Mouse (Mus musculus): Measurements from ENCODE around the gene Rab13.
"Not testable (repeated sequence)": the region's sequence is repeated elsewhere in the genome, so short reads cannot be mapped to it uniquely, and the experiment has no call there.

The Rab13 gene

GRCm38 (mm10) chr3:90231075-90231474 lies 17.6 kb downstream of the Rab13 start:
- DNase-seq, result no peak

GRCm38 (mm10) chr3:90231507-90232333 lies 18.2 kb downstream of the Rab13 start, which contains the start of gene Jtb:
Gene Jtb, plus strand, starts transcription at chr3:90231597.
- peak; percentile 93 to 96 for DNase-seq

DNA sequence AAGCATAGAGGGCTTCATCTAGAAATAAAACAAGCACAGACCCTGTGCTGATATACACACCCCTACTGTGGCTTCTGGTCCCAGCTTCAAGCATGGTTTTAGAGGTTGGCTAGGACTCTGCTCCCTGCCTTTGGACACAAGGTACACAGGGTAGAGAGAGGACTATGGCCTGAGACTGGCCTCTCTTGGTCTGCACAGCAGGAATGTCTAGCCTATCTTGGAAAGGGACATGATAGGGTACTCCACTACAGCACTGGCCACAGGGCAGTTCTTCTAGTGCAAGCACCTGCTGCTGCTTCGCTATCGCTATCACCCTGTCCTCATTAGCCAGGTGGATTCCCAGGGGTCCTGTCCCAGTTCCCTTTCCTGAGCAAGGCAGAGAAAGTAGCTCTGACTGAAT lies 27.8 kb downstream of the Rab13 start:
- no peak for DNase-seq

- DNase-seq, result no peak
Measured at GRCm38 (mm10) chr3:90241669-90242358, 28.3 kb downstream of the Rab13 start.

GRCm38 (mm10) chr3:90242984-90243775 lies 29.7 kb downstream of the Rab13 start, which contains the start of gene Creb3l4:
Gene Creb3l4, minus strand, starts transcription at chr3:90243512.
- DNase-seq, result peak; percentile 57 to 69

- DNase-seq, result no peak
Measured at GRCm38 (mm10) chr3:90245406-90245805, 31.9 kb downstream of the Rab13 start.

- DNase-seq, result no peak
Measured at GRCm38 (mm10) chr3:90247630-90247959, 34.1 kb downstream of the Rab13 start.

DNA sequence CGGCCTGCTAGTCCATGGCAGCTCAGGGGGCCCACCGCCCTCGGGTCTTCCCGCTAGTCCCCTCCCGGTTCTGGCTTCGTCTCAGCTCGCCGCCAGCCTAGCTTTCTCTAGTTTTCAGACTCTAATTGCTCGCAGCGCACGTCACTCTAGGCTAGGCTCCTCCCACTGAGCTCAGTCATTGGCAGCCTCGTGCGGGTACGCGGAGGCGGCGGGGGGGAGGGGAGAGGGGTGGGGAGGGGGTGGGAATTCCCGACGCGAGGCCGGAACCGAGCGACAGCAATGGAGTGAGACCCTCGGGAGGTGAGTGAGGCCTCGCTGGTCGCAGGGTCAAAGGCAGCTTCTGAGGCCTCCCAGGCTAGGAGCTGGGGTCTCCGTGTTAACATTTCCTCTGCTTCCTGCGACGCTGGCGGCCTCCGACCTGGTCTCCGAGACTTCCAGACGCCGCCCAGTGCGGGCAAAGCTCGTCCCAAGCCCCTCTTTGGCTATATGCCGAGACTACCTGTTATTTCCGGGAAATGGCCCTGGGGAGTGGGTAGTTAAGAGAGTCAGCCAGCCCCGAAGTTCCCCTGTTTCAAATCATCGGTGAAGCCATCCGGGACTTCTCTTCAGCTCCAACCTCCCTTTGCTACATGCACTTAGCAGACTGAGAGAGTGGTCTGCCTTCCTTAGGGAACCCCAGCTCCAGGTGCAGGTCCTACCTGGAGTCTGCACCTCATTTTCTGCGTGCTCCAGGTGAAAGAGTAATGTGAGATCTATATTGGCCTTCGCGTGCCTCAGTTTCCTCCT lies 34.7 kb downstream of the Rab13 start, which contains the start of gene Slc39a1:
Gene Slc39a1, plus strand, starts transcription at position 213 of the 786 bp plus-strand sequence.
- peak; percentile 94 to 96 for DNase-seq

DNA sequence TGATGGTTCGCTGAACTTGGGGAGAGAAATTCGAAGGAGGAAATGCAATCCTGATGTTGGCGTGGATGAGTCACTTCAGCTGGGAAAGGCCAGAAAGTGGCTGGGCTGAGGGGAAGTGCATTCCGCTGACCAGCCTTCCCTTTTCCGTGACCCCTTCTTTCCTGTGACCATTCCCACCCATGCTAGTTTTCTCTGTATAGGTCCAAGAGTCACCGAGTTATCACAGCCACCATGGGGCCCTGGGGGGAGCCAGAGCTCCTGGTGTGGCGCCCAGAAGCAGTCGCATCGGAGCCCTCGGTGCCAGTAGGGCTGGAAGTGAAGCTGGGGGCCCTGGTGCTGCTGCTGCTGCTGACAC lies 35.2 kb downstream of the Rab13 start:
- peak; percentile 55 to 62 for DNase-seq

DNA sequence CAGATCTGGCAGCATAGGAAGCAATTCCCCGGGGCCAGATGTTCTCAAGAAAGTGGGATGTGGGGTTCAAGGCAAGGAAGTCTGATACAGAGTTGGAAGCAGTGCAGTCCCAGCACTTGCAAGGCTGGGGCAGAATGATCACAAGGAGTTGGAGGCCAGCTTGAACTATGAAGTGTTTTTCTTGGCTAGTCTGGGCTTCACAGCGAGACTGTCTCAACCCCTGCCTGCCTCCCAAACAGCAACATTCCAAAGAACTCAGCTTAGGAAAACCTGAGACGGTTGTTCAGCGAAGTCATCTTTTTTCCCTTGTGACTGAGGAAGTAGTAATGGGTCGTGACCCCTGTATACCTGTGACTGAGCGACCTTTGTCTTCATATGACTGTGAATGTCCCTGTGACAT lies 37.3 kb downstream of the Rab13 start:
- DNase-seq, result no peak

DNA sequence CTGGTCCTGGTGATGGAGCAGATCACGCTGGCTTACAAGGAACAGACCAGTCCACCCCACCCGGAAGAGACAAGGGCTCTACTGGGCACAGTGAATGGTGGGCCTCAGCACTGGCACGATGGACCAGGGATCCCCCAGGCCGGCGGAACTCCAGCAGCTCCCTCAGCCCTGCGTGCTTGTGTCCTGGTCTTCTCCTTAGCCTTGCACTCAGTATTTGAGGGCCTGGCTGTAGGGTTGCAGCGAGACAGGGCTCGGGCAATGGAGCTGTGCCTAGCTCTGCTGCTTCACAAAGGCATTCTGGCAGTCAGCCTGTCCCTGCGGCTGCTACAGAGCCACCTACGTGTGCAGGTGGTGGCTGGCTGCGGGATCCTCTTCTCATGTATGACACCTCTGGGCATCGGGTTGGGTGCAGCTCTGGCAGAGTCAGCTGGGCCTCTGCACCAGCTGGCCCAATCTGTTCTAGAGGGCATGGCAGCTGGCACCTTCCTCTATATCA lies 38.3 kb downstream of the Rab13 start:
- not testable (repeated sequence) for DNase-seq

- not testable (repeated sequence) for DNase-seq
Measured at GRCm38 (mm10) chr3:90252659-90253058, 39.2 kb downstream of the Rab13 start.

GRCm38 (mm10) chr3:90253174-90253573 lies 39.7 kb downstream of the Rab13 start:
- not testable (repeated sequence) for DNase-seq

DNA sequence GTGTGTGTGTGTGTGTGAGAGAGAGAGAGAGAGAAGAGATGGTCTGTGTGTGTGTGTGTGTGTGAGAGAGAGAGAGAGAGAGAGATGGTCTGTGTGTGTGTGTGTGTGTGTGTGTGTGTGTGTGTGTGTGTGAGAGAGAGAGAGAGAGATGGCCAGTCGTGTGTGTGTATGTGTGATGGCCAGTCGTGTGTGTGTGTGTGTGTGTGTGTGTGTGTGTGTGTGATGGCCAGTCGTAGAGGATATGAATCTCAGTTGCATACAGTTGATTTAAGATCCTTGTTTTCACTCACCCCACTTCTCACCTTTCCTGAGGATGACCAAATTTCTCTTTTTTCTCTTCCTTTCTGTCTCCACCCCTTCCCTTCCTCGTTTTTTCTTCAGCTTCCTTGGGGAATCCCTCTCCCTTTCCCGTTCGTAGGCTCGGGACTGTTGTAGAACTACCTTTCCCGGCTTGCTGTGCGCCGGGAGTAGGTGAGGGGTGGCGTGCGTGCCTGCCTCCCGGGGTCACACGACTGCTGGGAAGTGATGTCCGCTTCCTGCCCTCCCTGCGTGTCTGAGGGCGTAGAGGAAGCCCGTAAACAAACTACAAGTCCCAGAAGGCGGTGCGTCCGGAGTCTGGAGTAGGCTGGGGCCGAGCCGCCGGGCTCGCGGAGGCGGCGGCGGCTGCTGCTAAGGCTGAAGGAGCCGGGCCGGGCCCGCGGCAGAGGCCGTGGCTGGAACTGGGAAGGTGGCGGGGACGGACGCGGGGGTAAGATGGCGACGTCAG lies 40.3 kb downstream of the Rab13 start, which contains the start of gene Crtc2:
Gene Crtc2, plus strand, starts transcription at position 511 of the 766 bp plus-strand sequence.
- peak; percentile 96 to 98 for DNase-seq

DNA sequence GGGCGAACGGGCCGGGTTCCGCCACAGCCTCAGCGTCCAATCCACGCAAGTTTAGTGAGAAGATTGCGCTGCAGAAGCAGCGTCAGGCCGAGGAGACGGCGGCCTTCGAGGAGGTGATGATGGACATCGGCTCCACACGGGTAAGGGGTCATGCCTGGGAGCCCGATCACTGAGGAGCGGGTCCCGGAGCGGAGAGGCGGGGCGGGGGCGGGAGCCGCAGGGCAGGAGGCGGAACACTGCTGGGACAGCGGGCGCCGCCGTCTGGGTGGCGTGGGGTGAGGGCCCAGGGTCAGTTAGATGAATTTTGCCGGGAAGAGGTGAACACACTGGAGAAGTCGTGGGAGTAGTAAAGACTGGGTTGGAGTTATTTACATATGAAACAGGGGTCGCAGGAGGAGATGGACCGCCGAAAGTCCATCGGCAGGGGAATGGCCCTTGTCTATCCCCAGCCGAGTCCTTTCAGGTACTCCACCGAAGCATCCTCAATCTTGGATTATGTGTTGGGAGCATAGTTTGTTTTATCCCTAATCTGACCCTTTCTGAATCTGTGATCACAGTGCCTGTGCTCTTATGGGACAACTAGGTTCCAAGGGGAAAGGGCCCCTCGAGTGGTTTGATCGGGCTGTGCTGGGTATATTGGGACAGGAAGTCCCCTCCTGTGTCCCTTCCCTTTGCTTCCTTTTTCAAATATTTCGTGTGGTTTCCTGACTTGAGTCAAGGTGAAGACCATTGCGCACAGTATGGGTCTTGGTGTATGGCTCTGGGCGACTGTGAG lies 41.1 kb downstream of the Rab13 start:
- DNase-seq, result no peak

DNA sequence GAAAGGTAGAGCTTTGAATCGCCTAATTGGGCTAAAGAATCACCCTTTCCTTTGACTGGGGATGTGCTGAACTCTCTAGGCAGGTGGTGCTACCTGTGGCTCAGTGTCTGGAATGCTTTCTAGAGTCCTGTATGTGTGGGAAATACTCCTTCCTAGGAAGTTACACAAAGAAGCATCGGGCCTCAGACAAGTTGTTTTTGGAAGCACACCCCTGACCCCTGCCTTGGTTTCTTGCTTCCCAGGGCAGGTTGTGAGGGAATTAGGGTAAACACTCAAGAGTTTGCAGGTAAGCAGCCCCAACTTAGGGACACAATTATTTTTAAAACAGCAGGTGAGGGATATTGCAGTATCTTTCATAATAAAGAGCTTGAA lies 41.7 kb downstream of the Rab13 start:
- no peak for DNase-seq

- DNase-seq, result no peak
Measured at GRCm38 (mm10) chr3:90255784-90256353, 42.4 kb downstream of the Rab13 start.

GRCm38 (mm10) chr3:90256731-90257530 lies 43.4 kb downstream of the Rab13 start:
- no peak for DNase-seq

DNA sequence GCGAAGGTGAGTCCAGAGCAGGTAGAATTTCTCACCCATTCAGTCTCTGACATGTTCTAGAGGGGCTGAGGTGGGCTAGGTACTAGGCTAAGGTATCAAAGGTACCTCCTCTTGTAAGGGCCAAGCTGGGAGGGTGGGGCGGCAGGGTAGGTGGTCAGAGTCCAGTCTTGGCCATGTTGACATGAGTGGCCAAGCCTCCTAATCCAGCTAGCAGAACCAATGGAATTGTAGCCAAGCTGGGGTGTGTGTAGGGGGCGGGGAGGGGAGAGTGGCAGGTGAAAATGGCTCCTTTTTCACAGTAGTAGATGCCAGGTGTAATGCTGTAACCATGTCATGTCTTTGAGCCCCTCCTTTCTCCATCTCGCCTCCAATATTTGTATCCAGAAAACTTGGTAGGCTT lies 45.0 kb downstream of the Rab13 start:
- no peak for DNase-seq
